Mouse (Mus musculus) forebrain, embryonic 12.5 days (tissue): Measurements from ENCODE around the gene Ovol2. TPM values are rescaled to one million over a fixed set of nuclear protein-coding genes. Genes with fewer than 3 reads are reported as not detected.

Experiments used
- ATAC-seq: fragments of 200-750 bp; cut with Nextera tagmentation; 2 replicates; pipeline ENCODE4 v1.8.0; 2017; ENCODE audit warnings: moderate TSS enrichment; ENCODE audit not compliant: low FRiP score
- H3K27ac ChIP-seq: fragments of 300-500 bp; sonication (generic); 2 replicates; pipeline ENCODE4 v1.5.1; 2016; ENCODE audit warnings: mild to moderate bottlenecking
- H3K27me3 ChIP-seq: fragments of 300-500 bp; sonication (generic); 2 replicates; pipeline ENCODE4 v1.6.1; 2016; ENCODE audit warnings: mild to moderate bottlenecking
- H3K36me3 ChIP-seq: fragments of 300-500 bp; sonication (generic); replicated peaks from 2 replicates; pipeline ENCODE4 v1.6.1; 2016; ENCODE audit warnings: mild to moderate bottlenecking
- H3K4me1 ChIP-seq: fragments of 300-500 bp; sonication (generic); 2 replicates; pipeline ENCODE4 v1.6.1; 2016
- H3K4me2 ChIP-seq: fragments of 300-500 bp; sonication (generic); 2 replicates; pipeline ENCODE4 v1.6.1; 2016; ENCODE audit warnings: mild to moderate bottlenecking, moderate library complexity
- H3K4me3 ChIP-seq: fragments of 300-500 bp; sonication (generic); replicated peaks from 2 replicates; pipeline ENCODE4 v1.5.1; 2016; ENCODE audit warnings: mild to moderate bottlenecking
- H3K9ac ChIP-seq: fragments of 300-500 bp; sonication (generic); 2 replicates; pipeline ENCODE4 v1.6.1; 2016; ENCODE audit warnings: mild to moderate bottlenecking
- H3K9me3 ChIP-seq: fragments of 300-500 bp; sonication (generic); 2 replicates; pipeline ENCODE4 v1.6.1; 2016
- WGBS: fragments of 180-500 bp; shearing (Covaris S2); methylation state at CpG from one replicate; pipeline ENCODE4 v1.1.7; 2016; 5-methylcytosine and 5-hydroxymethylcytosine counted together
- polyA plus RNA-seq: library from polyadenylated mRNA; unstranded; fragments of >200 nt; fragmentation: Nextera tagmentation; extraction: Ambion mirVana; gene quantifications from 2 replicates; pipeline ENCODE4 v1.2.1, GENCODE M21; 2016

Ovol2 gene
- 0.13 and 0.17 TPM in 2 replicates for polyA plus RNA-seq

GRCm38 (mm10) chr2:144331401-144332302, at the start of gene Ovol2:
TSS of gene Ovol2 (minus strand) at chr2:144332146.
- Histone ChIP-seq H3K36me3 (no peaks in the 10 kb centered on the region), H3K4me2 (peak within 1 kb of the TSS; percentile 83), H3K4me1 (peaks cover 35% of the 10 kb centered on the region), H3K4me3 (peak within 1 kb of the TSS; percentile 48), H3K9me3 (no peaks in the 10 kb centered on the region), H3K9ac (peak within 1 kb of the TSS; percentile 30; the same call in 1 of the 2 replicates), H3K27ac (no peak within 1 kb of the TSS), H3K27me3 (peaks cover 88% of the 10 kb centered on the region)
- ATAC-seq: peak; percentile 59
- WGBS: under 1% methylated on average over 62 of the region's 62 CpGs

- WGBS: 92% methylated on average over 4 of the region's 4 CpGs
- no peaks in the 10 kb centered on the region for H3K4me1 ChIP-seq
- peaks cover 88% of the 10 kb centered on the region for H3K36me3 ChIP-seq
- ATAC-seq: no peak
- H3K27ac ChIP-seq: no peak overlapping the region
- H3K9me3 ChIP-seq: no peaks in the 10 kb centered on the region
- H3K27me3 ChIP-seq: no peaks in the 10 kb centered on the region
- no peak overlapping the region for H3K4me3 ChIP-seq
- H3K9ac ChIP-seq: no peak overlapping the region
- H3K4me2 ChIP-seq: no peak overlapping the region
These were observed 49.8 kb upstream of the Ovol2 start for GRCm38 (mm10) chr2:144381741-144382140.

- Histone ChIP-seq H3K27me3 (no peaks in the 10 kb centered on the region), H3K4me3 (no peak overlapping the region), H3K9me3 (no peaks in the 10 kb centered on the region), H3K36me3 (peaks cover 90% of the 10 kb centered on the region), H3K9ac (no peak overlapping the region), H3K4me2 (no peak overlapping the region), H3K4me1 (no peaks in the 10 kb centered on the region), H3K27ac (no peak overlapping the region)
- 88% methylated on average over 3 of the region's 3 CpGs for WGBS
- ATAC-seq: no peak
These were observed 49.3 kb upstream of the Ovol2 start for GRCm38 (mm10) chr2:144381293-144381692.

GRCm38 (mm10) chr2:144375063-144375703, 43.2 kb upstream of the Ovol2 start:
- Histone ChIP-seq H3K4me1 (peaks cover 7% of the 10 kb centered on the region), H3K36me3 (peaks cover 72% of the 10 kb centered on the region), H3K9me3 (no peaks in the 10 kb centered on the region), H3K4me3 (no peak overlapping the region), H3K27me3 (no peaks in the 10 kb centered on the region), H3K27ac (no peak overlapping the region), H3K9ac (no peak overlapping the region), H3K4me2 (no peak overlapping the region)
- ATAC-seq: no peak
- 91% methylated on average over 10 of the region's 10 CpGs for WGBS

GRCm38 (mm10) chr2:144373063-144373462, 41.1 kb upstream of the Ovol2 start:
- WGBS: 97% methylated on average over 9 of the region's 9 CpGs

GRCm38 (mm10) chr2:144371566-144371965, 39.6 kb upstream of the Ovol2 start:
- Histone ChIP-seq H3K27ac (no peak overlapping the region), H3K36me3 (peaks cover 37% of the 10 kb centered on the region), H3K27me3 (no peaks in the 10 kb centered on the region), H3K9ac (no peak overlapping the region), H3K4me3 (no peak overlapping the region), H3K4me1 (peaks cover 20% of the 10 kb centered on the region), H3K4me2 (no peak overlapping the region), H3K9me3 (no peaks in the 10 kb centered on the region)
- no peak for ATAC-seq
- WGBS: 89% methylated on average over 4 of the region's 4 CpGs

More at GRCm38 (mm10) chr2:144373063-144373462, 41.1 kb upstream of the Ovol2 start:
- no peak for ATAC-seq
- Histone ChIP-seq H3K27me3 (no peaks in the 10 kb centered on the region), H3K9ac (no peak overlapping the region), H3K4me3 (no peak overlapping the region), H3K27ac (no peak overlapping the region), H3K9me3 (no peaks in the 10 kb centered on the region), H3K4me1 (peaks cover 18% of the 10 kb centered on the region), H3K4me2 (no peak overlapping the region), H3K36me3 (peaks cover 50% of the 10 kb centered on the region)

GRCm38 (mm10) chr2:144369511-144369910, 37.6 kb upstream of the Ovol2 start:
- 2% methylated on average over 12 of the region's 12 CpGs for WGBS
- H3K27me3 ChIP-seq: no peaks in the 10 kb centered on the region
- no peaks in the 10 kb centered on the region for H3K9me3 ChIP-seq
- H3K36me3 ChIP-seq: peaks cover 16% of the 10 kb centered on the region
- peak overlapping the region; percentile 81 for H3K9ac ChIP-seq
- peak overlapping the region; percentile 78 for H3K4me3 ChIP-seq
- peak overlapping the region; percentile 62 for H3K4me2 ChIP-seq
- peak; percentile 59; the same call in 1 of the 2 replicates for ATAC-seq
- peaks cover 20% of the 10 kb centered on the region for H3K4me1 ChIP-seq
- H3K27ac ChIP-seq: peak overlapping the region; percentile 93

- Histone ChIP-seq H3K9ac (peak overlapping the region; percentile 81), H3K27me3 (no peaks in the 10 kb centered on the region), H3K4me2 (peak overlapping the region; percentile 62), H3K36me3 (peaks cover 12% of the 10 kb centered on the region), H3K9me3 (no peaks in the 10 kb centered on the region), H3K4me1 (peaks cover 20% of the 10 kb centered on the region), H3K4me3 (peak overlapping the region; percentile 78), H3K27ac (peak overlapping the region; percentile 93)
- peak; percentile 93 for ATAC-seq
- under 1% methylated on average over 39 of the region's 43 CpGs for WGBS
These were observed 37.1 kb upstream of the Ovol2 start for GRCm38 (mm10) chr2:144369020-144369421.

- no peaks in the 10 kb centered on the region for H3K9me3 ChIP-seq
- peak within 1 kb of the TSS; percentile 93 for H3K27ac ChIP-seq
- H3K36me3 ChIP-seq: peaks cover 6% of the 10 kb centered on the region
- peak within 1 kb of the TSS; percentile 81 for H3K9ac ChIP-seq
- peak within 1 kb of the TSS; percentile 78 for H3K4me3 ChIP-seq
- no peaks in the 10 kb centered on the region for H3K27me3 ChIP-seq
- peak within 1 kb of the TSS; percentile 62 for H3K4me2 ChIP-seq
- peak; percentile 96 for ATAC-seq
- WGBS: 7% methylated on average over 38 of the region's 38 CpGs
- H3K4me1 ChIP-seq: peaks cover 20% of the 10 kb centered on the region
These were observed 36.6 kb upstream of the Ovol2 start, which contains the start of the genes Kat14 and Pet117 for GRCm38 (mm10) chr2:144368400-144369019. TSS of gene Kat14 (plus strand) at chr2:144368983. TSS of gene Pet117 (plus strand) at chr2:144368996.

- no peak overlapping the region for H3K27ac ChIP-seq
- H3K36me3 ChIP-seq: no peaks in the 10 kb centered on the region
- no peaks in the 10 kb centered on the region for H3K9me3 ChIP-seq
- H3K4me2 ChIP-seq: no peak overlapping the region
- no peaks in the 10 kb centered on the region for H3K4me1 ChIP-seq
- ATAC-seq: no peak
- H3K27me3 ChIP-seq: no peaks in the 10 kb centered on the region; the same call in 1 of the 2 replicates
- WGBS: 87% methylated on average over 11 of the region's 11 CpGs
- no peak overlapping the region for H3K9ac ChIP-seq
- no peak overlapping the region for H3K4me3 ChIP-seq
These were observed 20.9 kb upstream of the Ovol2 start for GRCm38 (mm10) chr2:144352843-144353242.

GRCm38 (mm10) chr2:144348525-144348924, 16.6 kb upstream of the Ovol2 start:
- Histone ChIP-seq H3K9ac (no peak overlapping the region), H3K4me1 (no peaks in the 10 kb centered on the region), H3K4me3 (no peak overlapping the region), H3K36me3 (no peaks in the 10 kb centered on the region), H3K27me3 (no peaks in the 10 kb centered on the region), H3K27ac (no peak overlapping the region), H3K9me3 (no peaks in the 10 kb centered on the region), H3K4me2 (no peak overlapping the region)
- 68% methylated on average over 3 of the region's 3 CpGs for WGBS
- no peak for ATAC-seq

- 82% methylated on average over 4 of the region's 4 CpGs for WGBS
- Histone ChIP-seq H3K27ac (no peak overlapping the region), H3K4me1 (no peaks in the 10 kb centered on the region), H3K4me2 (no peak overlapping the region), H3K9ac (no peak overlapping the region), H3K27me3 (no peaks in the 10 kb centered on the region), H3K9me3 (no peaks in the 10 kb centered on the region), H3K4me3 (no peak overlapping the region), H3K36me3 (no peaks in the 10 kb centered on the region)
- no peak for ATAC-seq
These were observed 11.2 kb upstream of the Ovol2 start for GRCm38 (mm10) chr2:144343158-144343557.
